Mouse (Mus musculus) myocyte (in vitro differentiated cells): ENCODE measurements around the gene S100a14. TPM values are rescaled to one million over a fixed set of nuclear protein-coding genes. Genes with fewer than 3 reads are reported as not detected.

Experiments used
- H3K27me3 ChIP-seq: one replicate; pipeline ENCODE4 v1.6.1; 2011; ENCODE audit not compliant: control insufficient read depth, insufficient read depth, insufficient read length
- H3K36me3 ChIP-seq: one replicate; pipeline ENCODE4 v1.6.1; 2011; ENCODE audit not compliant: control insufficient read depth, insufficient read depth
- H3K4me2 ChIP-seq: one replicate; pipeline ENCODE4 v1.6.1; 2011; ENCODE audit warnings: low read depth, control low read depth
- H3K4me3 ChIP-seq: one replicate; pipeline ENCODE4 v1.5.1; 2011; ENCODE audit warnings: mild to moderate bottlenecking, control low read depth, moderate library complexity
- H3K79me2 ChIP-seq: one replicate; pipeline ENCODE4 v1.6.1; 2011; ENCODE audit not compliant: control insufficient read depth, insufficient read depth
- H3ac ChIP-seq: one replicate; pipeline ENCODE4 v1.6.1; 2011; ENCODE audit not compliant: control insufficient read depth, insufficient read length
- CEBPB ChIP-seq: IDR thresholded peaks from 2 replicates; pipeline ENCODE4 v1.6.1; 2011; ENCODE audit warnings: mild to moderate bottlenecking, moderate library complexity; ENCODE audit not compliant: poor library complexity, insufficient read depth, severe bottlenecking
- E2F4 ChIP-seq: IDR thresholded peaks from one replicate; pipeline ENCODE4 v1.6.1; 2011; ENCODE audit warnings: mild to moderate bottlenecking, control low read depth, moderate library complexity; ENCODE audit not compliant: insufficient read depth
- MAX ChIP-seq: IDR thresholded peaks from one replicate; pipeline ENCODE4 v1.6.1; 2011; ENCODE audit warnings: low read depth, mild to moderate bottlenecking, control low read depth
- MYOD1 ChIP-seq, 3 experiments: IDR thresholded peaks; one replicate each; pipeline ENCODE4 v1.6.1; 2011; ENCODE audit warnings: control low read depth in 2 of 3, low read depth in 2 of 3, mild to moderate bottlenecking in 2 of 3, moderate library complexity in 1 of 3; ENCODE audit not compliant: insufficient read length in 2 of 3, control insufficient read depth in 1 of 3
- MYOG ChIP-seq, 3 experiments: IDR thresholded peaks; one replicate each; pipeline ENCODE4 v1.6.1; 2011; ENCODE audit warnings: control low read depth in 2 of 3, low read depth in 2 of 3, mild to moderate bottlenecking in 2 of 3; ENCODE audit not compliant: insufficient read length in 2 of 3, control insufficient read depth in 1 of 3, insufficient read depth in 1 of 3
- POLR2A ChIP-seq: IDR thresholded peaks from one replicate; pipeline ENCODE4 v1.6.1; 2011; ENCODE audit warnings: low read depth, mild to moderate bottlenecking, control low read depth, moderate library complexity; ENCODE audit not compliant: insufficient read length
- POLR2AphosphoS2 ChIP-seq: IDR thresholded peaks from one replicate; pipeline ENCODE4 v1.6.1; 2011; ENCODE audit warnings: low read depth, control low read depth; ENCODE audit not compliant: insufficient read length
- REST ChIP-seq: IDR thresholded peaks from one replicate; pipeline ENCODE4 v1.6.1; 2011; ENCODE audit warnings: mild to moderate bottlenecking, control low read depth, moderate library complexity; ENCODE audit not compliant: insufficient read depth, insufficient read length
- SRF ChIP-seq: IDR thresholded peaks from one replicate; pipeline ENCODE4 v1.6.1; 2011; ENCODE audit warnings: low read depth; ENCODE audit not compliant: control insufficient read depth, insufficient read length
- TCF12 ChIP-seq: IDR thresholded peaks from one replicate; pipeline ENCODE4 v1.6.1; 2011; ENCODE audit warnings: mild to moderate bottlenecking, control low read depth; ENCODE audit not compliant: poor library complexity, insufficient read depth, severe bottlenecking
- TCF3 ChIP-seq: IDR thresholded peaks from one replicate; pipeline ENCODE4 v1.6.1; 2011; ENCODE audit warnings: low read depth, control low read depth; ENCODE audit not compliant: insufficient read length
- USF1 ChIP-seq: IDR thresholded peaks from one replicate; pipeline ENCODE4 v1.6.1; 2011; ENCODE audit warnings: low read depth, mild to moderate bottlenecking, control low read depth, moderate library complexity
- polyA plus RNA-seq: library from polyadenylated mRNA; unstranded; fragments of >200 nt; fragmentation: generic; extraction: Trizol; gene quantifications from one replicate; pipeline ENCODE4 v1.2.1, GENCODE M21; 2012; ENCODE audit warnings: missing spikeins

S100a14 gene
- polyA plus RNA-seq, 1 experiment = 2.9 TPM

DNA sequence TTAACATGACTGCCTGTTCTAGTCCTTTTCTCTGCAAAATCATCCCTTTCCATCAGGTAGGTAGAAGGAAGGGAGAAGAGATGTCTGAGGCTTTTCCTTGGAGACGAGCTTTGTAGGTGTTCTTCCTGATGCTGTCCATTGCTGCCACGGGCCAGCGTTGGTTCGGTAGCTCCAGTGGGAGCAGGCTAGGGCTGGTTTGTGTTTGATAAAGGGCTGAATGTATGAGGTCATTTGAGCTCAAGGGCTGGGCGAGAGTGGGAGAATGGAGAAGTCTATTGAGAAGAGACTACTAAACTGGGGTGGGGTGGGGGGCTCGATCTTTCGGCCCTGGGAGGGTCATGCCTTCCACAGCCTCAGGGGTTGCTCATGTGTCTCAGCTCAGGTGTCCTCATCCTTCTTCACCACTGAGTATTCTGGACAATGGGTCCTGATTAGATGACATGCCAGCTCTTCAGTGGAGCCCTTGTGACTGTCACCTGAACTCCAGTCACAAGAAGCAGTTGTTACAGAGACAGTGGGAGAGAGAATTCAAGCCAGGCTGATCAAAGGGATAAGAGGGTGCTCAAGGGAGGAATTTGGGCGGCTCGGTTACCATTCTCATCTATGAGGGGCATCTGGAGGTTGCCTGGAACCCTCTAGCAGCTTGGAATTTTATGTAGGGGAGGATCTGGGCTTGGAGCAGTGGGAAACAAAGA is 13.6 kb upstream of the S100a14 start:
- Histone ChIP-seq H3K79me2 (peaks cover 10% of the 10 kb centered on the region), H3ac (peak overlapping the region; percentile 64), H3K36me3 (no peaks in the 10 kb centered on the region), H3K4me3 (peak overlapping the region; percentile 52), H3K4me2 (peak overlapping the region; percentile 96), H3K27me3 (no peaks in the 10 kb centered on the region)
- no peak for TF ChIP-seq MAX
- TF ChIP-seq E2F4 = no peak
- no peak for TF ChIP-seq POLR2A
- no peak for TF ChIP-seq REST
- no peak for TF ChIP-seq MYOD1 (IDR thresholded peaks at IDR 0.05; ENCODE audit: control insufficient read depth in 1 of 3, insufficient read length in 2 of 3, low read depth in 2 of 3)
- TF ChIP-seq SRF = no peak
- TF ChIP-seq CEBPB = no peak
- no peak for TF ChIP-seq MYOG (IDR thresholded peaks at IDR 0.05; ENCODE audit: control insufficient read depth in 1 of 3, insufficient read depth in 1 of 3, insufficient read length in 2 of 3, low read depth in 2 of 3)
- TF ChIP-seq TCF3 = no peak
- TF ChIP-seq TCF12 = no peak
- TF ChIP-seq USF1 = no peak
- no peak for TF ChIP-seq POLR2AphosphoS2

DNA sequence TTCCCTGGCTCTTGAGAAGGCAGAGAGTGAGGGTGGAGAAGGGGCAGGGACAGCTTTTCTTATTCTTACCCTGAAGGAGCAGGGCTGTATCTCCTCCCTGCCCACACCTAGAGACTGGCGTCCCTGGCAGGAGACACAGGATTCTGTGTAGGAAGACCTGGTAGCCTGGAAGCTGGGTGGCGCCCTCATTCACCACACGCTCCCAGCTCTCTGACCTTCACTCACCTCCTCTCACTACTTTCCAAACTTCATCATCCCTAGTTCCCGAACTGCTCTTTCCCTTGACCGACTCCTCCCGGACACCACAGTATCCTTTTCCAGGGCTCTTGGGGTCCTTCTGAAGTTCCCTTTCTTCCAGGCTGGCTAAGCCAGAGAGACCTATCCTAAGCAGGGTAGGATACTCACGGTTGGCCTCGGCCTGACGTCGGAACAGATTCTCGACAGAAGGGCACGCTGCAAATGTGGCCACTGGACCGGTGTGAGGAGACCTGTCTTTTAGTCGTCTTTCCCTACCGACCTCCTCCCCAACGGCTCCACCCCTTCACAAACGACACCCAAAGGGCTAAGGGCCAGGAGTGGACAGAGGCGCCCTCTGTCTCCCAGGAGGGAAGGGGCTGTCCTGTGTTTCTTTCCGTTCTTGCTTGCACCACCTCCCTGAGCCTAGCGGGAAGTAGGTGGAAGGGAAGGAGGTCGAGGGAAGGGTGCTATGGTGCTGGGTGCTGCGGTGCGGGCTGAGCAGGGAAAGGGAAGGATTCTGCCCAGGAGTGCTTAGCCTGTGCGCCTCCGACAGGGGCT is 12.7 kb upstream of the S100a14 start, which contains the start of the genes S100a1 and S100a13:
S100a1 (minus strand) TSS at position 597 of the 795 bp plus-strand sequence.
S100a13 (plus strand) TSS at position 640 of the 795 bp plus-strand sequence.
- Histone ChIP-seq H3K4me3 (peak within 1 kb of the TSS; percentile 52), H3ac (peak within 1 kb of the TSS; percentile 64), H3K79me2 (peaks cover 1% of the 10 kb centered on the region), H3K36me3 (no peaks in the 10 kb centered on the region), H3K4me2 (peak within 1 kb of the TSS; percentile 96), H3K27me3 (no peaks in the 10 kb centered on the region)
- TF ChIP-seq MYOG (IDR thresholded peaks at IDR 0.05; ENCODE audit: control insufficient read depth in 1 of 3, insufficient read depth in 1 of 3, insufficient read length in 2 of 3, low read depth in 2 of 3) = peak in 1 of 3 experiments; percentile 16
- no peak for TF ChIP-seq MAX
- peak; percentile 66 for TF ChIP-seq POLR2A

DNA sequence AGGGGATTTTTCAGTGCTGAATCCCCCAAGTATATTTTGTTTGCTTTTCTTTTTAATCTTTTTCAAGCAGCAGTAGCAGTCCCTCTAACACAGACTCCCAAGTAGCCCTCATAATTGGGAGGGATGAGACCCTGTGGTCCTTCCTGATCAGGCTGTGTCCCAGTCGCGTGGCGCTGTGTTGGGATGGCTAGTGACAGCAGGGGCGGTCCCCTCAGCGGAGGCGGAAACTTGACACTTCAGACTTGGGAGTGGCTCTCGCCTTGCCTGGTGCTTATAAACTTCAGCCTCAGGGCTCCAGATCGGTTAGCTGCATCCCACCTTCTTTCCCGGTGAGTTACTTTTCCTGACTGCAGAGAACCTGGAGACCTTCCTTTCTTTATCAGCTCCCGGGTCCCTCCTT is 12.0 kb upstream of the S100a14 start:
- TF ChIP-seq POLR2A (peak; percentile 74), POLR2AphosphoS2 (peak; percentile 74), MAX (peak; percentile 67), E2F4 (no peak), SRF (no peak)
- H3K36me3 ChIP-seq = no peaks in the 10 kb centered on the region
- peak overlapping the region; percentile 52 for H3K4me3 ChIP-seq
- peak overlapping the region; percentile 64 for H3ac ChIP-seq
- H3K27me3 ChIP-seq = no peaks in the 10 kb centered on the region
- no peaks in the 10 kb centered on the region for H3K79me2 ChIP-seq
- H3K4me2 ChIP-seq = peak overlapping the region; percentile 96

DNA sequence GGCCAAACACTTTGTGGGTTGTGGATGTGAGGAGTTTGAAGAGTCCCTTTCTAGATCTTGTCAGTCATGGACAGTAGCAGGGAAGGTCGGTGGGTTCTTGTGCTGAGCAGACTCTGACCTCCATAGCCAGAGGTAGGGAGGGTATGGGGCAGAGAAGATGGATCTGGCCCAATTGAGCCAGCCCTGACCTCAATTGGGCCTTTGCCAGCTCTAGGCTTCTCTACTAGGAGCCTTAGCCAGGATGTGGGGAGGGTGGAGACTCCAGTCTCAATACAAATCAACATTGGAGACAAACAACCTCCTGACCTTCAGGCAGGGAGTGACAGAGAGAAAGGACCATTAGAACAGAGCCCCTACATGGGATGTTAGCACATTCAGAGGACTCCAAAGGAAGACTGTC is 11.4 kb upstream of the S100a14 start:
- peak overlapping the region; percentile 96 for H3K4me2 ChIP-seq
- H3K27me3 ChIP-seq = no peaks in the 10 kb centered on the region
- H3K36me3 ChIP-seq = no peaks in the 10 kb centered on the region
- peak overlapping the region; percentile 52 for H3K4me3 ChIP-seq
- TF ChIP-seq POLR2A (no peak), E2F4 (no peak)
- no peak overlapping the region for H3ac ChIP-seq
- no peaks in the 10 kb centered on the region for H3K79me2 ChIP-seq

DNA sequence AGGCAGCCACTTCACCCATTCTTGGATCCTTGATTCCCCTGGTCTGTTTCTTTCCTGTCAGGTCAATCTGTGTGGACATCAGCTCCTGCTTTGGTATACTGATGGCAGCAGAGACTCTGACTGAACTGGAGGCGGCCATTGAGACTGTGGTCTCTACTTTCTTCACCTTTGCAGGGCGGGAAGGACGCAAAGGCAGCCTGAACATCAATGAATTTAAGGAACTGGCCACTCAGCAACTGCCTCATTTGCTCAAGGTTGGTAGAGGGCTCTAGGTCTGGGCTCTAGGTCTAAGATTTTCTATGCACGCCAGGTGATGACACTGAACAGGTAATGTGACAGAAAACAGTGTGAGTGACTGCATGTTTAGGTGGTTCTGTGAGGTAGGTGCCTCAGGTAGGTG is 10.9 kb upstream of the S100a14 start:
- no peaks in the 10 kb centered on the region for H3K27me3 ChIP-seq
- H3K4me2 ChIP-seq = peak overlapping the region; percentile 96

More for the DNA sequence above, 10.9 kb upstream of the S100a14 start:
- Histone ChIP-seq H3ac (no peak overlapping the region), H3K79me2 (no peaks in the 10 kb centered on the region), H3K36me3 (no peaks in the 10 kb centered on the region), H3K4me3 (peak overlapping the region; percentile 52)
- no peak for TF ChIP-seq MAX
- TF ChIP-seq USF1 = no peak
- TF ChIP-seq E2F4 = no peak
- no peak for TF ChIP-seq CEBPB
- no peak for TF ChIP-seq POLR2A
- TF ChIP-seq POLR2AphosphoS2 = no peak
